Mouse (Mus musculus) heart, embryonic 12.5 days (tissue): Measurements from ENCODE around the gene Cep70. TPM values are rescaled to one million over a fixed set of nuclear protein-coding genes. Genes with fewer than 3 reads are reported as not detected.

ENCODE experiments used
- polyA plus RNA-seq: library from polyadenylated mRNA; unstranded; fragments of >200 nt; fragmentation: Nextera tagmentation; extraction: Ambion mirVana; gene quantifications from 2 replicates; pipeline ENCODE4 v1.2.1, GENCODE M21; 2016

Cep70 gene
- polyA plus RNA-seq, 1 experiment from 2014 or later: 28.6 TPM

Other genes with a start within 250 kb of the Cep70 start
- 0.14 TPM in 1 of 2 replicates, not detected in the other for gene Gm1123, start 207.7 kb upstream of the Cep70 start, polyA plus RNA-seq
- 2.5 and 3.3 TPM in 2 replicates for gene Pik3cb, start 102.7 kb upstream of the Cep70 start, polyA plus RNA-seq
- not detected in 2 replicates for gene Faiml, start 6.1 kb upstream of the Cep70 start, polyA plus RNA-seq
- gene Esyt3, start 115.2 kb downstream of the Cep70 start, polyA plus RNA-seq: 0.18 and 0.23 TPM in 2 replicates
- 8.1 and 8.6 TPM in 2 replicates for gene Mras, start 194.0 kb downstream of the Cep70 start, polyA plus RNA-seq
- not detected in 2 replicates for gene Nme9, start 208.1 kb downstream of the Cep70 start, polyA plus RNA-seq